Mouse (Mus musculus) neural tube, embryonic 14.5 days (tissue): Measurements from ENCODE around the gene Insl3. TPM values are rescaled to one million over a fixed set of nuclear protein-coding genes. Genes with fewer than 3 reads are reported as not detected.

Source experiments
- ATAC-seq: fragments of 200-750 bp; cut with Nextera tagmentation; 2 replicates; pipeline ENCODE4 v1.8.0; 2017; ENCODE audit warnings: low read depth, mild to moderate bottlenecking, moderate TSS enrichment, moderate library complexity
- H3K27ac ChIP-seq: fragments of 300-500 bp; sonication (generic); 2 replicates; pipeline ENCODE4 v1.5.1; 2014; ENCODE audit warnings: low read depth, mild to moderate bottlenecking, control low read depth, low read length, moderate library complexity, mixed read lengths
- H3K27me3 ChIP-seq: fragments of 300-500 bp; sonication (generic); 2 replicates; pipeline ENCODE4 v1.6.1; 2014; ENCODE audit warnings: low read length; ENCODE audit not compliant: control insufficient read depth, insufficient read depth
- H3K36me3 ChIP-seq: fragments of 300-500 bp; sonication (generic); 2 replicates; pipeline ENCODE4 v1.6.1; 2014; ENCODE audit warnings: low read length, mixed read lengths; ENCODE audit not compliant: control insufficient read depth, insufficient read depth
- H3K4me1 ChIP-seq: fragments of 300-500 bp; sonication (generic); 2 replicates; pipeline ENCODE4 v1.6.1; 2014; ENCODE audit warnings: low read length; ENCODE audit not compliant: control insufficient read depth, insufficient read depth
- H3K4me2 ChIP-seq: fragments of 300-500 bp; sonication (generic); 2 replicates; pipeline ENCODE4 v1.6.1; 2014; ENCODE audit warnings: mild to moderate bottlenecking, low read depth, low read length, control low read depth
- H3K4me3 ChIP-seq: fragments of 300-500 bp; sonication (generic); 2 replicates; pipeline ENCODE4 v1.5.1; 2014; ENCODE audit warnings: low read depth, low read length, control low read depth, mixed read lengths
- H3K9ac ChIP-seq: fragments of 300-500 bp; sonication (generic); replicated peaks from 2 replicates; pipeline ENCODE4 v1.6.1; 2014; ENCODE audit warnings: low read depth, mild to moderate bottlenecking, control low read depth, low read length, mixed read lengths
- H3K9me3 ChIP-seq: fragments of 300-500 bp; sonication (generic); 2 replicates; pipeline ENCODE4 v1.6.1; 2016; ENCODE audit warnings: low read length; ENCODE audit not compliant: control insufficient read depth
- whole genome bisulfite sequencing: fragments of 180-500 bp; shearing (Covaris S2); extraction: QIAGEN DNeasy Blood & Tissue Kit; methylation state at CpG from one replicate; pipeline ENCODE4 v1.1.7; 2014; 5-methylcytosine and 5-hydroxymethylcytosine counted together
- polyA plus RNA-seq: library from polyadenylated mRNA; unstranded; fragments of >200 nt; fragmentation: Nextera tagmentation; extraction: Ambion mirVana; gene quantifications from 2 replicates; pipeline ENCODE4 v1.2.1, GENCODE M21; 2014

Gene Insl3
- polyA plus RNA-seq, 1 experiment from 2014 or later = 0.55 TPM

DNA sequence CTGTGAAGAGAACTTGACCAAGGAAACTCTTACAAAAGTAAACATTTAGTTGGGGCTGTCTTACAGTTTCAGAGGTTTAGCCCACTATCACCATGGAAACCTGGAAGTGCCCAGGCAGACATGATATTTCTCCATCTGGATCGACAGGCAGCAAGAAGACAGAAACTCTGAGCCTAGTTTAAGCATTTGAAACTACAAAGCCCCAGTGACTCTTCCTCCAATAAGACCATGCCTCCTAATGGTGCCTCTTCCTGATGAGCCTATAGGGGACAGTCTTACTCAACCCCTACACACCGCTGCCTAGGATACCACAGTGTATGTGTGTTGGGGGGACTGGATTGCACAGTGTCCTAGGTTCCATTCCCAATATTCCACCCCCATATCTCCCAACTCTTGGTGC lies 14.9 kb upstream of the Insl3 start:
- peaks cover 10% of the 10 kb centered on the region; the same call in 1 of the 2 replicates for H3K4me1 ChIP-seq
- no peaks in the 10 kb centered on the region for H3K36me3 ChIP-seq
- H3K9ac ChIP-seq = no peak overlapping the region
- 75% methylated on average over 2 of the region's 2 CpGs for WGBS
- H3K27ac ChIP-seq = no peak overlapping the region
- H3K4me3 ChIP-seq = no peak overlapping the region
- peaks cover 17% of the 10 kb centered on the region for H3K27me3 ChIP-seq
- no peak overlapping the region for H3K4me2 ChIP-seq
- no peaks in the 10 kb centered on the region for H3K9me3 ChIP-seq
- ATAC-seq = no peak

GRCm38 (mm10) chr8:71675456-71676019 lies 13.5 kb upstream of the Insl3 start:
- H3K27me3 ChIP-seq = peaks cover 27% of the 10 kb centered on the region
- ATAC-seq = no peak
- peaks cover 6% of the 10 kb centered on the region; the same call in 1 of the 2 replicates for H3K4me1 ChIP-seq
- H3K4me3 ChIP-seq = peak overlapping the region; percentile 63
- H3K9ac ChIP-seq = peak overlapping the region; percentile 73
- no peaks in the 10 kb centered on the region for H3K36me3 ChIP-seq
- H3K4me2 ChIP-seq = peak overlapping the region; percentile 78
- no peak overlapping the region for H3K27ac ChIP-seq
- WGBS = 27% methylated on average over 9 of the region's 9 CpGs
- H3K9me3 ChIP-seq = no peaks in the 10 kb centered on the region

- Histone ChIP-seq H3K4me3 (peak within 1 kb of the TSS; percentile 63), H3K36me3 (no peaks in the 10 kb centered on the region), H3K4me2 (peak within 1 kb of the TSS; percentile 78), H3K9me3 (no peaks in the 10 kb centered on the region), H3K27me3 (peaks cover 33% of the 10 kb centered on the region), H3K9ac (peak within 1 kb of the TSS; percentile 73), H3K27ac (peak within 1 kb of the TSS; percentile 62), H3K4me1 (peaks cover 6% of the 10 kb centered on the region; the same call in 1 of the 2 replicates)
- ATAC-seq = peak; percentile 57
- WGBS = 2% methylated on average over 40 of the region's 40 CpGs
Measured at GRCm38 (mm10) chr8:71676020-71676741, 12.8 kb upstream of the Insl3 start, which contains the start of gene Jak3. TSS of gene Jak3 (plus strand) at chr8:71676296.

GRCm38 (mm10) chr8:71676803-71677202 lies 12.2 kb upstream of the Insl3 start:
- Histone ChIP-seq H3K27me3 (peaks cover 40% of the 10 kb centered on the region), H3K27ac (no peak overlapping the region), H3K9me3 (no peaks in the 10 kb centered on the region), H3K4me3 (peak overlapping the region; percentile 63), H3K9ac (no peak overlapping the region), H3K4me1 (peaks cover 5% of the 10 kb centered on the region; the same call in 1 of the 2 replicates), H3K36me3 (no peaks in the 10 kb centered on the region), H3K4me2 (peak overlapping the region; percentile 78; the same call in 1 of the 2 replicates)
- ATAC-seq = no peak
- WGBS = 53% methylated on average over 9 of the region's 9 CpGs

GRCm38 (mm10) chr8:71677555-71677954 lies 11.5 kb upstream of the Insl3 start:
- H3K36me3 ChIP-seq = no peaks in the 10 kb centered on the region
- no peaks in the 10 kb centered on the region for H3K9me3 ChIP-seq
- H3K4me1 ChIP-seq = peaks cover 2% of the 10 kb centered on the region; the same call in 1 of the 2 replicates
- H3K27me3 ChIP-seq = peaks cover 47% of the 10 kb centered on the region
- no peak overlapping the region for H3K4me2 ChIP-seq
- no peak overlapping the region for H3K4me3 ChIP-seq
- ATAC-seq = no peak
- no peak overlapping the region for H3K27ac ChIP-seq
- H3K9ac ChIP-seq = no peak overlapping the region

- H3K9me3 ChIP-seq = no peaks in the 10 kb centered on the region
- H3K27ac ChIP-seq = no peak overlapping the region
- H3K9ac ChIP-seq = no peak overlapping the region
- H3K4me3 ChIP-seq = no peak overlapping the region
- no peaks in the 10 kb centered on the region for H3K36me3 ChIP-seq
- H3K27me3 ChIP-seq = peaks cover 54% of the 10 kb centered on the region
- no peak overlapping the region for H3K4me2 ChIP-seq
- whole genome bisulfite sequencing = 62% methylated on average over 4 of the region's 4 CpGs
- no peak for ATAC-seq
- H3K4me1 ChIP-seq = peaks cover 2% of the 10 kb centered on the region; the same call in 1 of the 2 replicates
Measured at GRCm38 (mm10) chr8:71678216-71678615, 10.8 kb upstream of the Insl3 start.

DNA sequence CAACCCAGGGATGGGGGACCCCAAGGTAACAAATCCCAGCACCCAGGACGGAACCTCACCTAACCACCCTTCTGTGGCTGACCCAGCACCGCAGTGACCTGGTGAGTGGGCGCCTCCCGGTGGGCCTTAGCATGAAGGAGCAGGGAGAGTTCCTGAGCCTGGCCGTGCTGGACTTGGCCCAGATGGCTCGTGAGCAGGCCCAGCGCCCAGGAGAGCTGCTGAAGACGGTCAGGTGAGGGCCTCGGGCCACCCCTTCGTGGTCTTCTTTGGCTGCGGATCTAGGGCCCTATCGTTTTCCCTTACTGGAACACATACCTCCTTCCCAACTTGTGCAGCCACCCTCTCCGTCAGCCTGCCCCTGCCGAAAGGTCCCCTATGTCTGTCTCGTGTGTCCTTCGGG lies 9.9 kb upstream of the Insl3 start:
- no peaks in the 10 kb centered on the region for H3K9me3 ChIP-seq
- H3K4me3 ChIP-seq = peak overlapping the region; percentile 23; the same call in 1 of the 2 replicates
- no peak overlapping the region for H3K9ac ChIP-seq
- peaks cover 2% of the 10 kb centered on the region; the same call in 1 of the 2 replicates for H3K4me1 ChIP-seq
- whole genome bisulfite sequencing = 15% methylated on average over 16 of the region's 16 CpGs
- peak overlapping the region; percentile 44 for H3K4me2 ChIP-seq
- H3K27me3 ChIP-seq = peaks cover 63% of the 10 kb centered on the region
- H3K36me3 ChIP-seq = no peaks in the 10 kb centered on the region
- no peak overlapping the region for H3K27ac ChIP-seq
- ATAC-seq = no peak

- Histone ChIP-seq H3K4me2 (peak overlapping the region; percentile 44), H3K27ac (no peak overlapping the region), H3K27me3 (peaks cover 66% of the 10 kb centered on the region), H3K9ac (peak overlapping the region; percentile 28; the same call in 1 of the 2 replicates), H3K4me1 (peaks cover 2% of the 10 kb centered on the region; the same call in 1 of the 2 replicates), H3K36me3 (no peaks in the 10 kb centered on the region), H3K4me3 (peak overlapping the region; percentile 23), H3K9me3 (no peaks in the 10 kb centered on the region)
- WGBS = 7% methylated on average over 46 of the region's 46 CpGs
- ATAC-seq = no peak
Measured at GRCm38 (mm10) chr8:71679550-71680168, 9.4 kb upstream of the Insl3 start.

- H3K4me1 ChIP-seq = peaks cover 2% of the 10 kb centered on the region; the same call in 1 of the 2 replicates
- no peak overlapping the region for H3K9ac ChIP-seq
- H3K27me3 ChIP-seq = peaks cover 72% of the 10 kb centered on the region
- ATAC-seq = no peak
- H3K9me3 ChIP-seq = no peaks in the 10 kb centered on the region
- no peaks in the 10 kb centered on the region for H3K36me3 ChIP-seq
- H3K4me2 ChIP-seq = no peak overlapping the region
- H3K4me3 ChIP-seq = no peak overlapping the region
- no peak overlapping the region for H3K27ac ChIP-seq
- 7% methylated on average over 21 of the region's 21 CpGs for WGBS
Measured at GRCm38 (mm10) chr8:71680471-71680870, 8.5 kb upstream of the Insl3 start.
